Mouse (Mus musculus) left cerebral cortex, postnatal 25 days (tissue): ENCODE results near the gene Plekhg5. TPM values are rescaled to one million over a fixed set of nuclear protein-coding genes. Genes with fewer than 3 reads are reported as not detected.

Source experiments
- DNase-seq, 2 experiments: peaks; one replicate each; pipeline ENCODE4 v3.0.0; 2022; ENCODE audit warnings: low spot score in 2 of 2, mixed read lengths in 1 of 2
- intact Hi-C: fragments of 180-260 bp; cut with DNase I; formaldehyde crosslinking; loops from one replicate; pipeline ENCODE4 v1.15.1; 2025
- total RNA-seq, 2 experiments: library from RNA; stranded (reverse); gene quantifications; 2 replicates each; pipeline ENCODE4 v1.2.3; 2021

The Plekhg5 gene
- total RNA-seq, 2 experiments from 2014 or later = 72.1 to 93.5 TPM

- no peak for DNase-seq
- intact Hi-C loops = no loop called here
These were observed 4.1 kb upstream of the Plekhg5 start for GRCm38 (mm10) chr4:152068166-152068724.

DNA sequence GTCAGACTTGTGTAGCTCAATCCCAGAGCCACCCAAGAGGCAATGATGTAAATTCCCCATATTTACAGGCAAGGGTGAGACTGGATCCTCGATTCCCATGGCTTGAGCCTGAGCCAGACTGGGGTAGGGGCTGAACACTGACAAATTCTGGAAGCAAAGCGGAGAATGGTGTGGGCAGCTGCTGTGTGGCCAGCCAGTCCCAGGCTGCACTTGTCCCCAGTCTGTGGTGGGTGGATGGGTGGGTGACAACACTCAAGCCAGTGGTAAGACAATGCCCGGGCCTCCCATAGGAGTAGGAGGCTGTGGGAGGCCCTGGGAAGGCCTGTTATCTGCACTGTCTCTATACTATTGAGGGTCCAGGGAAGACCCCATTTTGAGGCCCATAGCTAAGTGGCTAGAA is 3.1 kb upstream of the Plekhg5 start:
- no peak for DNase-seq
- intact Hi-C loops = no loop called here

- intact Hi-C loops = no loop called here
- DNase-seq = no peak
These were observed 1.6 kb upstream of the Plekhg5 start for GRCm38 (mm10) chr4:152070494-152071396.

- DNase-seq = no peak
- intact Hi-C loops = no loop called here
These were observed 357 bp downstream of the Plekhg5 start for GRCm38 (mm10) chr4:152072655-152073054.

DNA sequence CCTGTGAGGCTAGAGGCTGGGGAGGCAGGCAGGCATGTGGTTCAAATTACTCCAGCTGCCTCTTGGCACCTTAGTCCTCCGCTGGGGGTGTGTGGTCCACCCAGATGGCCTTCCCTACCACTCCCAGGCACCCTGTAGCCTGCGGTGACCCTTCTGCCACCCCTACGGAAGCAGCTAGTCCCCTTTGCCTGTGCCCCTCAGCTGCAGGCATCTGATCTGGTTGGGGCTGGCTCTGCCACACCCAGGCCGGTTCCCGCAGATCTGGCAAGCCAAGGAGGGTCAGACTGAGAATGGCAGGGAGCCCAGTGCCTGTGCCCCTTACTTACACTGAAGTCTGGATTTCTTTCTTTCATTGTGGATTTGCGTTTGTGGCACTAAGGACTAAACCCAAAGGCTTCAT is 1.4 kb downstream of the Plekhg5 start:
- intact Hi-C loops = no loop called here
- no peak for DNase-seq

- intact Hi-C loops = no loop called here
- no peak for DNase-seq
These were observed 2.2 kb downstream of the Plekhg5 start for GRCm38 (mm10) chr4:152074548-152074947.

GRCm38 (mm10) chr4:152077191-152077590 is 4.9 kb downstream of the Plekhg5 start:
- DNase-seq = no peak
- intact Hi-C loops = no loop called here

DNA sequence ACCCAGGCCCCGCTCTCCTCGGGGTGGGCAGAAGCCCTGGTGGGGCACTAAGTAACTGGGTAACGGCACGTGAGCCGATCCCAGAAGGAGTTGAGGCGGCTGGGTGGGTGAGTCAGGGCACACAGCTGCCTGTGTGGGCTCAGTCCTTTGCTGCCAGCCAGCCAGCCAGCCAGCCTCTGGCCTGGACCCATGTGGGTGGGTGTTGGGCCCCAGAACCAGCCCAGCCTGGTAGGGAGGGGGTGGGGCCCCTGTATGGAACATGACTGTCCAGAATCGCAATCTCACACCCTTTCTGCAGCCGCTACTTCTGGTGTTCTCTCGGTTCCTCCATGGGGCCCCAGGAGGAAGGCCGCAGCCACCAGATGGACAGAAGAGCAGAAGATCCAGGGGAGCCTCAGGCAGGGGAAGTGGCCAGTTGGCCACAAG is 5.8 kb downstream of the Plekhg5 start:
- DNase-seq = peak in 1 of 2 experiments; percentile 66

DNA sequence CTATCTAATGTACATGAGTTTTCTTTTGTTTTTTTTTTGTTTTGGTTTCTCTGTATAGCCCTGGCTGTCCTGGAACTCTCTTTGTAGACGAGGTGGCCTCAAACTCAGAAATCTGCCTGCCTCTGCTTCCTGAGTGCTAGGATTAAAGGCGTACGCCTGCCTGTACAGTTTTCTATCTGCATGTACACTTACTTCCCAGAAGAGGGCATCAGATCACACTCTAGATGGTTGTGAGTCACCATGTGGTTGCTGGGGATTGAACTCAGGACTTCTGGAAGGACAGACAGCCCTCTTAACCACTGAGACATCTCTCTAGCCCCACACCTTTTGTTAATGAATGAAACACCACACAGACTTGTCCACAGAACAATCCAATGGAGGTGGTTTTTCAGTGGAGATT is 7.0 kb downstream of the Plekhg5 start:
- no peak for DNase-seq
- intact Hi-C loops = no loop called here

More for the DNA sequence above, 5.8 kb downstream of the Plekhg5 start:
- intact Hi-C loops = no loop called here

DNA sequence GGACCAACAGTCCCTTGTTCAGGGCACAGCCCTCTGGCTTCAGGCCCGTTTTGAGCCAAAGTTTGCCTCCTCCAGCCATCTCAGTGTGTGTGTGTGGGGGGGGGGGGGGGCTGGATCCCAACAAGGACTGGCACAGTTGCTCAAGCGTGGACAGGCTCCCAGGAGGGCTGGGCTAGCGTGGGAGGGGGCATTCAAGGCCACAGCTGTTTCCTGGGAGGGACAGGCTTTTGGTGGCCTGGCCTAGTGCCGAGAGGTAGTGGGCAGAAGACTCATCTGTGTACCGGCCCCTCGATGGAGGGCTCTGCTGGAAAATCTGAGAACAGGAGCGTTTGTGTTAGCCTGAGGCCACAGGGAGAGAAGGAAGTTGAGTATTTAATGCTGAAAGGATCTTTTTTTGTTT is 7.6 kb downstream of the Plekhg5 start:
- intact Hi-C loops = no loop called here
- no peak for DNase-seq

DNA sequence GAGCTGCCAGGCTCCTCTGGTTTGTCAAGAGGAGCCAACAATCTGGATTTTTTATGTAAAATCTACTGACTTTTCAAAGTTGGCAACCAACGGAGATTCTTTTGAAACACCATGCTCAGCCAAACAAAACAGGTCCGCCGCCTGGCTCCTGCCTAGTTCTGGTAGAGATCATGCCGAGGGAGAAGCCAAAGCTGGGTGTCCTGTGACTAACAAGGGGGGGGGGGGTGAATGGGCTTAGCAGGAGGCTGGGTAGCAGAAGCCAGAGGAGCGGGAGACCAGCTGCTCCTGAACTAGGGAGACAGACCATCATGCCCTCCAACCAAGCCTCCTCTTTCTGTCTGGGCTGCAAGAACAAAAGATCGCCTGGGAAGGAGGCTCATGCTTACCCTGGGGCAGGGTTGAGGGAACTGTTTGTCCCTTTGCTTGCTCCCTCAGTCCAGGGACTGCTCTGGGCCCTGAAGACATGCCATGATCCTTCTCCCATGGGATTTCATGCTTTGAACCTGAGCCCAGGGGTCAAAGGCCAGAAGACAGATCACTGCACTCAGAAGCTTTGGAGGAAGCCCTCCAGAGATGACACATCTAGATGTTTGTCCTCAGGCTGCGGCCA is 11.4 kb downstream of the Plekhg5 start:
- no peak for DNase-seq
- intact Hi-C loops = no loop called here

GRCm38 (mm10) chr4:152084616-152085015 is 12.3 kb downstream of the Plekhg5 start:
- intact Hi-C loops = no loop called here
- DNase-seq = no peak

DNA sequence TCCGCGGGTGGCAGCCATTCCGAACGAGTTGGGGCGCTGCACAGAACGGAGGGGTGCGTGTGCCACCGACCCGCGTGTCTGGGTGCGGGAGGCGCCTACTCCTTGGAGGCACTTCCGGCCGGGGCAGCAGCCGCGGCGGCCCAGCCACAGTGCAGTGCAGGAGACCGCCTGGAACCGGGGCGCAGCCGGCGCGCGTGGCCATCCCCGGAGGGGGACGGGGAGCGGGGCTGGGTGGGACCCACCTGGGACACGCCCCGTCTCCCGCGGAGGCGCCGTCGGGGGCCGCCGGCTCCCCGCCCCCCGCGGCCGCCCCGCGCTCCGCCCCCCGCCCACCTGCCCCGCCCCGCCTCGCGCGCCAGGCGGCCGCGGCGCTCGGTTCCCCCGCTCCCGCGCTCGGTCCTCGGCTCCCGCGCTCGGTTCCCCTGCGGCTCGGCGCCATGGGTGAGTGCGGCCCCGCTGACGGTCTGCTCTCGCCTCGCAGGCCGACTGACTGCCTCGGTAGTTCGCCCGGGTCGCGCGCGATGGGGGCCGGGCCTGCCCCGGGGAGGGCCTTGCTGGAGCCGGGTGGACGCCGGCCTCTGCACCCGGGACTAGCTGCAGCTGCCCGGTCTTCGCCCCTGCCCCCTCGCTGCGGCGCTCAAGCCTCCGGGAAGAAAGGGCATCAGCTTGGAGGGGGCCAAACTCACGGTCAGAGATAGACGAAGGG is 14.4 kb downstream of the Plekhg5 start:
- DNase-seq = peak; percentile 55
- intact Hi-C loops = loop anchor here (2.0 kb wide), 1 partner anchor 48 kb away; the partner anchor contains the start of genes Nol9 and Tas1r1

DNA sequence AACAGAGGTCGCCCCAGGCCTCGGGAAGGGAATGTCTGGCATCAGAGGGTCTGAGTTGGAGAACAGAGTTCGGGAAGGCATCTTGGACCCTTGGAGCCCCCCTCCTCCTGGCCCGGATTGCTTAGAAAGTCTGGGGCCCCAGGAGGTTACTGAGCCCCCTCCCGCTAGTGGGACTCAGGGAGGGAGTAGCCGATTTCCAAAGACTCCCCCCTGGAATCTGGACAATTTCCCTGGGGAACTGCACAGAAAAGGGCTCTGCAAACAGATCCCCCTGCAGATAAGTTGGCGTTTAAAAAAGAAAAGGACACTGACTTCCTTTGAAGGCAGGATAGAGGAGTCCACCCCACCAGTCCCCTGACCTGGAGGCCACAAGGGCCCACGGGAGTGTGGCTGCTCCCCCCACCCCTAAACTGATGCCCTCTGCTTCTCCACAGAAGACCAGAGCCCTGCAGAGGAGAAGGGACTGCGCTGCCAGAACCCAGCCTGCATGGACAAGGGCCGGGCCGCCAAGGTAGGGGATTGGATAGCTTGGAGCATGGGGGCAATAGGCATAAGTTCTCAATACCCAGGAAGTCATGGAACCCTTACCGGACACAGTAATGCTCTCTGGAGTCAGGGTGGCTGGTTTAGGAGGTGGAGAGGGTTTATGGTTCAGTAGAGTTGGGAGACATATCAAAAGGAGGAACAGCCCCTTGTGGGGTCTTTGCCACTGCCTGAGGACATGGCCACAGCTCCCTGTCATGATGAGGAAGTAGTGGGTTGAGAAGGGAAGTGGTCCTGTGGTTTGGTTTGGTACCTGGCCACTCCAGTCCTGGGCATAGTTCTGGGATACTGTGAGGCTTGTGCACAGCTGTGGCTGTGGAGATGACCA is 15.1 kb downstream of the Plekhg5 start:
- DNase-seq = peak in 1 of 2 experiments; percentile 35
- intact Hi-C loops = loop anchor here (1.0 to 2.0 kb wide), 3 partner anchors 13 to 79 kb away; partner anchors contain the start of genes Klhl21, Nol9 and Tas1r1

GRCm38 (mm10) chr4:152088133-152088532 is 15.8 kb downstream of the Plekhg5 start:
- intact Hi-C loops = loop anchor here (1.0 kb wide), 2 partner anchors 12 to 80 kb away; partner anchors contain the start of gene Klhl21
- DNase-seq = peak; percentile 70 to 86

DNA sequence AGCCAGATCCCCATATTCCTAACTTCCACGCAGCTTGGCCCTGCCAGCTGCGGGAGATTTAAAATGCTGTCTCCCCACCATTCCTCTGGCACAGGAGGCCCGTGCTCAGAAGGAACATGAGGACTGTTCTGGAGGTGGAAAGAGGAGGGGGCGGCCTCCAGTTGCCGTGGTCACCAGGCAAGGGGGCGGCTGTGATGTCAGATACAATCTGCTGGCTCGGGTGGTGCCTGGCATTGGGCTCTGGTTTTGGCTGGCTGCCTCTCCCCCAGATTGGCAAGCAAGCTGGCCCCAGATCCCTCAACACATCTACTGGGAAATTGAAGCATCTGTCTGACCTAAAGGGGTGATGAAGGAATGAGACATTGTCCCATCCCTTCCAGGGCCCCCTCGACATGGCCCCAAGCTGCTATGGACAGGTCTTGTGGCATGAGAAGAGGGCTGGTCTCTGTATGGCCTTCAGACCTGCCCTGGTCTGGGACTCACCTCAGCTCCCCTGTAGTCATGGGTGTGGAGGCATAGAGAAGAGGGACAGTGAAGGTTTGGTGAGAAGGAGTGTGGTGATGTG is 16.3 kb downstream of the Plekhg5 start:
- peak; percentile 74 to 96 for DNase-seq
- intact Hi-C loops = loop anchor here (1.0 kb wide), 2 partner anchors 12 to 80 kb away; partner anchors contain the start of gene Klhl21

DNA sequence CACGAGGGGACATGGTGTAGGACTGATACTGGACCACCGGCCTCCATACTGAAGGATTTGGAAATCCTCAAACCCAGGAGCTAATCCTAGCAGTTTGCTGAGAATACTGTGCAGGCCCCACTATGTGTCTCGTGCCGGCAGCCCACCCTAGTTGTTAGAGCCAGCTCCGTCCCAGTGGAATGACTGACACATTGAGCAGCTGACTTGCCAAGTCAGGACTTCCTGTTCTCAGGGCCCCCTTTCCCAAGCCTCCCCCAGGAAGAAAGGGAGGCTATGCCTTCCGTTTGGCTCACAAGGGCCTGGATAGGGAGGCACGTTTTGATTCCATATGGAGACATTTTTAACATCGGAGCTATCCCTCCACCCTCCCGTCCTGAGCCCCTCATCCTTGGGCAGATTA is 17.9 kb downstream of the Plekhg5 start:
- DNase-seq = no peak
- intact Hi-C loops = no loop called here

GRCm38 (mm10) chr4:152092751-152093293 is 20.5 kb downstream of the Plekhg5 start:
- intact Hi-C loops = no loop called here

More at GRCm38 (mm10) chr4:152092751-152093293, 20.5 kb downstream of the Plekhg5 start:
- DNase-seq = peak in 1 of 2 experiments; percentile 46
